Mouse (Mus musculus) macrophage (primary cell): ENCODE results near the gene Slc38a10. TPM values are rescaled to one million over a fixed set of nuclear protein-coding genes. Genes with fewer than 3 reads are reported as not detected.

ENCODE experiments used
- H3K27ac ChIP-seq: fragments of 350-480 bp; formaldehyde crosslinking; 2 replicates; pipeline ENCODE4 v1.9.0; 2021
- H3K36me3 ChIP-seq: fragments of 350-480 bp; formaldehyde crosslinking; 2 replicates; pipeline ENCODE4 v1.9.0; 2021; ENCODE audit errors: inconsistent target
- H3K4me3 ChIP-seq: fragments of 350-480 bp; formaldehyde crosslinking; 2 replicates; pipeline ENCODE4 v1.9.0; 2021; ENCODE audit errors: inconsistent target
- H3K79me2 ChIP-seq: fragments of 350-480 bp; formaldehyde crosslinking; 2 replicates; pipeline ENCODE4 v1.9.0; 2021; ENCODE audit errors: inconsistent target
- WGBS: methylation state at CpG from one replicate; pipeline ENCODE4 v1.1.7; 2026; ENCODE audit warnings: inconsistent platforms; ENCODE audit not compliant: missing documents; 5-methylcytosine and 5-hydroxymethylcytosine counted together
- polyA plus RNA-seq: library from polyadenylated mRNA; stranded (reverse); fragments of 250-400 nt; gene quantifications from 3 replicates; pipeline ENCODE4 v1.2.4, GENCODE M21; 2018; ENCODE audit warnings: inconsistent platforms

Slc38a10 gene
- polyA plus RNA-seq, 1 experiment from 2014 or later = 71.0 TPM

DNA sequence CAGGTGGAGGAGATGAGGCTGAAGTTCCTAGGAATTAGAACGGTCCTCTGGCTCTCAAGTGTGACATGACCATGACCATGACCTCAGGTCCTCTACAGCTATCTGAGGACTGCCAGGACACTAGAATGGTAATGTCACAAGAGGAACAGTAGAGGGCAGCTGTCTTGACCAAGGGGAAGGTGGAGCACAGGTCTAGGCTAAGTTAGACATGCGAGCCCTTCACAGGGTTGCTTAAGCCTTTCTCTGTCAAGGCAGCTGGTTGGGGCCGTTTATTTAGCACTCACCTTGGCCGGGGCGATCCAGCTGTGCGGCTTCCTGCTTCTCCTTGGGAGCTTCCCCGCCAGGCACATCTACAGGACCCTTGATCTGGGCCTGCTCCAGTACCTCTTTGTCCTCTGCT is 40.6 kb downstream of the Slc38a10 start:
- Histone ChIP-seq H3K36me3 (peaks cover 69% of the 10 kb centered on the region), H3K27ac (no peak overlapping the region), H3K4me3 (no peak overlapping the region), H3K79me2 (no peaks in the 10 kb centered on the region)
- WGBS = 89% methylated on average over 7 of the region's 7 CpGs

DNA sequence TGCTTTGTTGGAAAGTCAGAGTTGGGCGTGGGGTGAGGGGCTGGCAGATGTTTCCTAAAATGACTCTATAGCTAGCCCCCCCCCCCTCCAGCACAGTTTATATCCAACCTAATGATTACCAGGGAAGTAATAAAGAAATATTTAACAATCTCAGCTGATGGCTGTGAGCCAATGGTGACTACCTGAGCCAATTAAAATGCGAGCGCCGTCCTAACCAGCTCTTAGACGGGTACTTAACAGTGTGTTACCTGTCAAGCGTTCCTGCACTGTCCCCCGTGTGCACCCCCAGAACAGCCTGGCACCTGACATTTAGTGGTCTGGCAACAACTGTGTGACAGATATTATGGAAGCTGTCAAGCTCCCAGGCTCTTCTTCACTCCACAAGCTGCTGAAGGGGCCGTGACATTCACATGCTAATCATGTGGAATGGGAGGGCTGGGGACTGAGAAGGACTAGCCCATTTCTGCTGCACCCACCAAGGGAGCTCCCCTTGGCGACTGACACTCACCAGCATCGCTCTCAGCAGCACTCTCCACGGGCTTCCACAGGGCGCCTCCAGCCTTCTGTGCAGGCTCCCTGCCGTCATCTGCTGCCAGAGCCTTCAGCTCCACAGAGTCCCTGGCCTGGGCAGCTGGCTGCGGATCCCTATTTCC is 41.5 kb downstream of the Slc38a10 start:
- Histone ChIP-seq H3K36me3 (peaks cover 69% of the 10 kb centered on the region), H3K4me3 (no peak overlapping the region), H3K27ac (no peak overlapping the region), H3K79me2 (no peaks in the 10 kb centered on the region)
- WGBS = 94% methylated on average over 12 of the region's 14 CpGs

DNA sequence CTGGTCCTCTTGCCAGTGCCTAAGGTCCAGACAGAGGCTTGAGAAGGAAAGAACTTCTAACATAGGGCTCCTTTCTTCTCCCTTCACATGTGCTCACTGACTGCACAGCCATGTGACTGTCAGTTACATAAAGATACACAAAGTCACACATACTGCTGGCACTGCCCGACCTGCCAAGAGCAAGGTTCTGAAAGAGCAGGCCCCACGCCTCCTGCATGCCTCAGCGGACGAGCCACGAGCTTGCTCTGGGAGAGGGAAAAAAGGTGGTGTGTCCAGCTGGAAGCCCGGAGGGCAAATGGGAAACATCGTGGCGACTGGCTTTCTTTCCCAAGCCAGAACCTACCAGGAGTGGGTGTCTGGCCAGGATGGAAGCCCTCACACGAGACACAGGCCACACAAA is 43.4 kb downstream of the Slc38a10 start:
- Histone ChIP-seq H3K27ac (no peak overlapping the region), H3K79me2 (no peaks in the 10 kb centered on the region), H3K36me3 (peaks cover 69% of the 10 kb centered on the region), H3K4me3 (no peak overlapping the region)
- 95% methylated on average over 4 of the region's 9 CpGs for WGBS

DNA sequence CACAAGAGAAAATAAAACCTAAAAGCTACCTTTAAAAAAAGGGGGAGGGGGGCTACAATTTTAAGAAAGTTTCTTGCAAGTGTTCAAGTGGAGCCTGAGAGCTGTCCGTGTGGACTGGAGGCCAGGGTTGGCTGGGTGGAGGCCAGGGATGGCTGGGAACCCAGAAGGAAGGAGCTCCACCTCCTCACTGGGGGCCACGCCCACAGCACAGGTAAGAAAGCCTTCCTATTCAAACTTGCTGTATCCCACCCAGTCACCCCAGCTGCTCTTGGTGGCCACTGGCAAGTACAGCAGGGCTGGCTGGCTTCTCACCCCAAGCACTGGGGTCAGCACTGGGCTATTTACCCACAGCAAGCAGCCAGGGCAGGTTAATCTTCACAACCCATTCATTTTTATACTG is 44.1 kb downstream of the Slc38a10 start:
- 85% methylated on average over 2 of the region's 2 CpGs for WGBS
- Histone ChIP-seq H3K36me3 (peaks cover 67% of the 10 kb centered on the region), H3K79me2 (no peaks in the 10 kb centered on the region), H3K27ac (no peak overlapping the region), H3K4me3 (no peak overlapping the region)

DNA sequence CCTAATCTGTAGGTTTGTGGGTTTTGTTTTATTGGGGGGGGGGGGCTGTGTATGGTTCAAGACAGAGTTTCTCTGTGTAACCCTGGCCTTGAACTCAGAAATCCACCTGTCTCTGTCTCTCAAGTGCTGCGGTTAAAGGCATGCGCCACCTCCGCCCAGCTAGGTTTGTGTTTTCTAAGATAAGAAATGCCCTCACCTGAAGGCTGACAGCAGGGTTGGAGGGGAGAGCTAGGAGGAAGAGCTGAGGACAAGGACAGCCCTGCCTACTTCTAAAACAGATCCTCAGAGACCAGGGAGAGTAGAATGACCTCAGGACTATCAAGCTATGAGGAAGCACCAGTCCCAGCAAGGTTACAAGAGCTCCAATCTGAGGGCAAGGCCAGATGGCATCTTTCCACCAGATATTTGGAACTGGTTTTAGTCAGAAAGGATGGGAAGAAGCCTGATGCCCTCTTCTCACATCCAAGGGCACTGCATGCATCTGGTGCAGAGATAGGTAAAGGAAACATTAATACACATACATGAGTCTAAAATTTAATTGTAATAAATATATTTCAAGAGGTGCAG is 47.6 kb downstream of the Slc38a10 start:
- 100% methylated on average over 3 of the region's 3 CpGs for WGBS
- Histone ChIP-seq H3K27ac (no peak overlapping the region), H3K79me2 (peaks cover 8% of the 10 kb centered on the region; the same call in 1 of the 2 replicates), H3K36me3 (peaks cover 46% of the 10 kb centered on the region), H3K4me3 (no peak overlapping the region)

DNA sequence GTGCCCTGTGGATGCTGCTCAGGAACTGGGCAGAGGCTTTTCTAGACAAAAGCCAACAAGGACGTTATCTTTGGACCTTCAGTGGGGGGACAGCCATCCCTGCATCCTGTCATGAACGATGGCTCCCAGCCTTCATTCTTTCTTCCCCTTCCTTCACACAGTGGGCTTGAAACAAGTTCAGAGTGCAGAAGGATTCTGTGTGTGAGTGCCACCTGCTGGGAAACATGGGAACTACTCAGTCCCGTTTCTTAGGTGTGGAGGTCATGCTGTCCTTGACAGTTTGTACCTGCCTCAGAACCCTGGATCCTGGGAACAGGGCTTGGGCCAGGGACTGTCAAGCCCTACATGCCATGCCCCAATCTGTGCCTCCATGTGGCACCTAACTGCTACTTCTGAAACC is 50.1 kb downstream of the Slc38a10 start:
- WGBS = 0% methylated on average over 3 of the region's 3 CpGs
- Histone ChIP-seq H3K36me3 (peaks cover 22% of the 10 kb centered on the region; the same call in 1 of the 2 replicates), H3K27ac (no peak overlapping the region), H3K4me3 (no peak overlapping the region), H3K79me2 (peaks cover 26% of the 10 kb centered on the region; the same call in 1 of the 2 replicates)

DNA sequence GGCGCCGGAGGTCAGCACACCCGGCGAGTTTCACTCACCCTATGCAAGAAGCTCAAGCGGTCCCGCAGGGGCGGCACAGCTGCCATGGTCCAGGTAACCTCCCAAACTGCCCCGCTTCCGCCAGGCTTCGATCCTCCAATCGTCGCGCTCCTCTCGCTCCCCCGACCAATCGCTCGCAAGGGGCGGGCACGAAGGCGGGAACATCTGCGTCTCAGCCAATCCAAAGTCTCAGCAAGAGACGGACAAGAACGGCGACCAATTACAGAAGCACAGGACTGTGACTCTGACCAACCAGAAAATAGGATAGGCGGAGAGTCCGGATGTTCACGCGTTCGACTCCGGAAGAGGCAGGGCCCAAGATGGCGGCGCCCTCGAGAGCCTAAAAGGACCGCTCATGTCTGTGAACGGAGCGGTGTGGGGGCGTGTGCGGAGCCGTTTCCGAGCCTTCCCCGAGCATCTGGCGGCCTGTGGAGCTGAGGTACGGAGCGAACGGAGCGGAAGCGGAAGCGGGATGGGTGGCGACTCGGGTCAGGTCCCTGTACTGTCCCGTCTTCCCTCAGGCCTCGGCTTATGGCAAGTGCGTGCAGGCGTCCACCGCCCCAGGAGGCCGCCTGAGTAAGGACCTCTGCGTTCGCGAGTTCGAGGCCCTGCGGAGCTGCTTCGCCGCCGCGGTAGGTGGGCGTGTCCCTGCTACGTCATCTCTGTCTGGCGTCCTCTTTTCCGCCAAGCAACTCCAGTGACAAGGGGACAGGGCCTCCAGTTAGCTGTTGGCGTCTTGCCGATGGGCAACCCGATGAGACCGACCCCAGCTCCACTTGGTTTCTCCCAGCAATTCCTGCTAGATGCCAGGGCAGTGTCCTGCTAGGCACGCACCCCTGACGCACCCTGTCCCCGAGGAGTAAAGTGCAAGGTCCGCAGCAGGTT is 52.3 kb downstream of the Slc38a10 start, which contains the start of the genes Tepsin and Ndufaf8:
Gene Tepsin (minus strand): TSS at position 144 of the 924 bp plus-strand sequence.
Gene Ndufaf8 (plus strand): TSS at position 341 of the 924 bp plus-strand sequence.
- Histone ChIP-seq H3K36me3 (peaks cover 15% of the 10 kb centered on the region), H3K27ac (peak within 1 kb of the TSS; percentile 57), H3K79me2 (peaks cover 26% of the 10 kb centered on the region; the same call in 1 of the 2 replicates), H3K4me3 (peak within 1 kb of the TSS; percentile 100)
- WGBS = under 1% methylated on average over 77 of the region's 77 CpGs

DNA sequence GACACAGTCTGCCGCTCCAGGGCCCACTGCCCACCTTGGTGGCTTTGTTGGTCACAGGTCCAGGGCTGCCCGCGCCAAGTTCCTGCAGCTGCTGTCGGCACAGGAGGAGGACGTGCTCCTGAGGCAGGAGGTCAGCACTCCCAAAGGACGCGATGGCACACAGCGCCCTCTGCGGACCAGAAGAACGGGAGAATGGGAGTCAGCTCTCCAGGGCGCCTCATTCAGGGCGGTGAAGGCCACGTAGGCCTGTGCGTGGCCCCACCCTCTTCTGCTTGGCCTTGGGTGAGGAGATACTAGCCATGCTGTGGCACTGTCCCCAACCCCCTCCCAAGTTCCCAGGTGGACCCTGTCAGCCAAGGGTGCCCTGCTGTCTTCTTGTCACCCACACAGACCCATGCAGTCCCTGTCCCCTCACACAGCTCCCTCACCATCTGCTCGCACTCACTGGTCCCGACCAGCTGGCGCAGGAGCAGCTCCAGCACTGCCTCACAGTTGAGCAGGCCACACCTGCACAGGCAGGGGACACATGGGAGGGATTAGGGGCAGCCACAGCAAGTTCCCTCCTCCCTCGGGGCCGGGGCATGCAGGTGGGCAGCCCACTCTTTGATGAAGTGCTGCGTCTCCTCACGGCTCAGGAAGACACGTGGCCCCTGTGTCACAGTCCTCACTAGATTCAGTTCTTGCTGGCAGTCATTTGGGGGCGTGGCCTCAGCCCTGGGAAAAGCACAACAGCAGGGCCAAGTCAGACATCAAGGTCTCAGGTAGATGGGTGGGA is 58.1 kb downstream of the Slc38a10 start:
- Histone ChIP-seq H3K4me3 (no peak overlapping the region), H3K27ac (no peak overlapping the region), H3K79me2 (peaks cover 14% of the 10 kb centered on the region; the same call in 1 of the 2 replicates), H3K36me3 (peaks cover 47% of the 10 kb centered on the region)
- WGBS = 96% methylated on average over 23 of the region's 23 CpGs

DNA sequence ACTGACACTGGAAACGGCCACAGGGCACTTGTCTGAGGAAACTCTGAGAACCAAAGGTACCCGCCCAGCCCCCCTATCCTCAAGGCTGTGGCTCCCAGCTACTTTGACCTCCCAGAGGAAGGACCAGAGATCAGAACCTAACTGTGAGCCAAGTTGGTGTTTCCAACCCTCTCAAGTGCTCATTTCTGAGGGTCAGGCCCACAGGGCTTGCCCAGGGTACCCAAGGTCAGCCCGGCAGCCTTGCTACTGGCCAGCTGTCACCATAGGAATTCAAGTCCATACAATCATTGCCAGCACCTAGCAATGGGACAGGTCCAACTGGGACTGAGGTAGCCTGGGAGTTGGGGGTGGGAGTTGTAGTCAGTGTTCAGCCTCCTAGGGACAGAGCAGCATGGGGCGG is 60.5 kb downstream of the Slc38a10 start:
- Histone ChIP-seq H3K36me3 (peaks cover 44% of the 10 kb centered on the region), H3K27ac (no peak overlapping the region), H3K4me3 (no peak overlapping the region), H3K79me2 (no peaks in the 10 kb centered on the region)
- 91% methylated on average over 4 of the region's 4 CpGs for WGBS

DNA sequence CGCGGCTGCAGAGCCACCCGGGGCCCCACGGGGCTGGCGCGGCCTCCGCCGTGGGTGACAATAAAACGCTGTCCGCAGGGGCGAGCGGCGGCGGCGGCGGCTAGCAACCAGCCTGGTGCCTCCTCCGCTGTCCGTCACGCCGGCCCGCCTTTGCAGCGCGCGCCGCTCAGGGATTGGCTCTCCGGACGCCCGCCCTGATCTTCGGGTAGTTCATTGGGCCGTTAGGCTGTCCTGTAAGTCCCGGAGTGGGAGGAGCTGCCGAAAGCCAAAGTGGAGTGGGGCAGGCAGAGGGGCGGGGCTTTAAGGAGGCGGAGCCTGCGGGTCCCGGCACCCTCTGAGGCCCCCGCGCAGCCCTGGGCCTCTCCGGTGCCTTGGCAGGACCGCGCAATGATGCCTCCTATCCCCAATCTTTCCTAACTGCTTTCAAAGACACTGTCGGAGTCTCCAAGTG is 64.4 kb downstream of the Slc38a10 start, which contains the start of gene Cep131:
Gene Cep131 (minus strand): TSS at position 126 of the 451 bp plus-strand sequence.
- Histone ChIP-seq H3K36me3 (peaks cover 12% of the 10 kb centered on the region; the same call in 1 of the 2 replicates), H3K4me3 (peak within 1 kb of the TSS; percentile 22), H3K79me2 (no peaks in the 10 kb centered on the region), H3K27ac (no peak within 1 kb of the TSS)
- under 1% methylated on average over 42 of the region's 42 CpGs for WGBS

DNA sequence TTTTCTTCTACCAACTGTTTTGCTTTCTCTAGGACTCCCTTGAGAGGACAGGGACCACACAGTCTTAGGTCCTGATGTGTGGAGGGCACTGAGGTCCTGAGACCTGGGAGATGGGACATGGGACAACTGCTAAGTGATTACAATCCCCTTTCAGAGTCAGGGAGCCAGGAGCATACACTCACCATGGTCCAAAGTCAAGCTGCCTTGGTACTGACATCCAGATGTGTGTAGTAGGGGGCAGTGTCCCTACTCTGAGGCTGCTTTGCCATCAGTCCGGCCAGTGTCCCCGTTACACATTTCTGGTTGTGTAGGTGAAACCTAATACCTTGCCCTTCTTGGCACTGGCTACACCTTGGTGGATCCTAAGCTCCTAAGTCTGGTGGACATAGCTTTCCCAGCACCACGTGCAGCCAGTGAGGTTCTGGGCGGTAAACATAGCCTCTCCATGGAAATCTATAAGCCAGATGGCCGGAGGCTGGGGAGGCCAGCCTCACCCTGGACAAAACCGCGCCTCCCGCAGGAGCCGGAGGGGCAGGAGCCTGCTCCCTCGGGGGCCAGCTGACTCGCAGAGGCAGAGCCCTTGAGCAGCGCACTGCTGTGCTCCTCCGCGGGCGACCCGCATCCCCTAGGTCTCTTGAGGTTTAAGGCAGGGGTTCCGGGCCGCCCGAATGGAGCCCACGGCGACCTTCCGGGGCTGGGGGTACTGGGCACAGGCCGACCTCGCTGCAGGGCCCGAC is 65.1 kb downstream of the Slc38a10 start:
- Histone ChIP-seq H3K79me2 (no peaks in the 10 kb centered on the region), H3K27ac (no peak overlapping the region), H3K4me3 (peak overlapping the region; percentile 22), H3K36me3 (peaks cover 5% of the 10 kb centered on the region; the same call in 1 of the 2 replicates)
- under 1% methylated on average over 25 of the region's 25 CpGs for WGBS

DNA sequence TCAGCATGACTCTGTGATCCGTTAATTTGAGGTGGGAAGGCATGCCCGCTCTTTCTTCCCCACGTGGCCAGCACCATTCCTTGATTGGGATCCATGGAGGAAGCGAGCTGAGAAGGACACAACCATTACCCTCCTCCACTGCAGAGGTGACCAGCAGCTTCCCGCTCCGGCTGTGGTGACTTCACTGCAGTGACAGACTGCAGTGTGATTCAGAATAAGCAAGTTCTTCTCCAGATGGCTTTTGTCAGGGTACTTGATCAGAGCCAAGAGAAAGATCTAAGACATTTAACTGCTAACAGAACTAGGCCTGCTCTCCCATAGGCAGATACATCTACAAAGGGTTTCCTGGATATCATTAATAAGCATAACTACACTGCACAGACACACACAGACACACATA is 70.9 kb downstream of the Slc38a10 start:
- no peaks in the 10 kb centered on the region for H3K79me2 ChIP-seq
- H3K27ac ChIP-seq = no peak overlapping the region
- H3K4me3 ChIP-seq = no peak overlapping the region
- 100% methylated on average over 6 of the region's 6 CpGs for WGBS
- no peaks in the 10 kb centered on the region for H3K36me3 ChIP-seq

DNA sequence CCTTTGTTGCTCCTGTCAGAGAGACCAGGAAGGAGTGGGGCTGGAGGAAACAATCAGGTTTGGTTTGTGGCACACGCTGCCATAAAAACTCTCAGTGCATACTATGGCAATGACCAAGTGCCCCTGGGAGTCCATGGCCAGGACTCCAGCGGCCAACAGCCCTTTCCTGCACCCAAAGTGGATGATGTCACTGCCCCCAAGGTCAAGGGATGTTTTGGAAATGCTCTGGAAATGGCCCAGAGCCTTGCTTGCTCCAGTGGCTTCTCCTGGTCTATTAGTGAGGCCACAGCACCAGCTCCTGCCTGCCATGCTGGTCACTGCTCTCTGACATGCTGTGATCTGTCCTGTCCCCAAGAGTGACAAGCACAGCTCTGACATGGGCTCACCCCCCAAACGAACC is 75.0 kb downstream of the Slc38a10 start:
- H3K4me3 ChIP-seq = no peak overlapping the region
- 88% methylated on average over 3 of the region's 3 CpGs for WGBS
- H3K79me2 ChIP-seq = no peaks in the 10 kb centered on the region
- no peaks in the 10 kb centered on the region for H3K36me3 ChIP-seq
- no peak overlapping the region for H3K27ac ChIP-seq
